Mouse (Mus musculus): Measurements from ENCODE around the gene App.

The App gene

DNA sequence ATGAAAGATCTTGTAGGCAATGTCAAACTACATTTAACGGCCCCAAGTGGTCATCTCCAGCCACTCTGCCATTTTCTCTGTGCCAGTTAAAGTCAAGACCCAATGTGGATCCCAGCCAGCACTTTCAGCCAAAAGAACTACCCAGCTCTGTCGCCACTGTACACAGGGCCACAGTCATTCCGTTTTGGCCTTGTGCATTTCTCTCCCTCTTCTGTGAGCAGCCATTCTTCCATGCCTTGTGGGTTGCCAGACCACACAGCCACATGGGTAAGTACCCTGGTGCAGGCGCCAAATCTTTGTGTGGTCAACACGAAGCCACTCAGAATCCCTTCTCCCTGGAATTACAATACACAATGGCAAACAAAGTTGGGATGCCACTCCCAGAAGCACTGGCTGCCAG, 57.7 kb downstream of the App start:
- no peak for DNase-seq

DNA sequence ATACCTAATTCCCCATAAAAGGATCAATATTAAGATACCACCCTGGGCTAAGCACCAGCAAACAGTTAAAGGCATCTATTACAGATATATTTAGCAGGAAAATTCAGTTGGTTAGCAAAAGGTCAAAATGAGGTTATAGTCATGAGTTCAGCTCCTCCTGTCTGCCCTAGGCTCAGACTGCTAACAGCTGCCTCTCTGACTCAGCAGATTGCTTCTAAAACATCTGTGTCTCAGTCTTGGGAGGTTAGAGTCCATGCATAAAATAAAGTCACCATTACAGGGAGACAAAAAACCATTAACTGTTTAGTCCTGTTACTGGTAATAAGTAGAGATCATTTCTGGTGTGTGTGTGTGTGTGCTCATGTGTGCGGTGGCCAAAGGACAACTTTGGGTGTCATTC, 58.8 kb downstream of the App start:
- no peak for DNase-seq

DNA sequence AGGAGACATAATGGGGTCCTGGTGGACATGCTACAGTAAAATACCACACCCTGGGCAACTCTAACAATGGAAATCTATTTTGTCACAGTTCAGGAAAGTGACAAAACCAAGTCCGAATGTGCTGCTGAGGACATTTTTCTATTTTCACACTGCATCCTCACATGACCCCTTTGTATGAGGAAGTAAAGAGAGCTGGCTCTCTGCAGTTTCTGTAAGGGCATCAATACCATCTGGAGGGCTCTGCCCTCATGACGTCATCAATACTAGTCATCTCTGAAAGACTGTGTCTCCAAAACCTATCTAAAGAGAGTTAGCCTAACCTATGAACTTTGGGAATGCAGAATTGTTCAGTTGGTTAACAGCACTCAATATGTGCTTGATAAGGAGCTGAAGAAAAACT, 59.6 kb downstream of the App start:
- DNase-seq = no peak

DNA sequence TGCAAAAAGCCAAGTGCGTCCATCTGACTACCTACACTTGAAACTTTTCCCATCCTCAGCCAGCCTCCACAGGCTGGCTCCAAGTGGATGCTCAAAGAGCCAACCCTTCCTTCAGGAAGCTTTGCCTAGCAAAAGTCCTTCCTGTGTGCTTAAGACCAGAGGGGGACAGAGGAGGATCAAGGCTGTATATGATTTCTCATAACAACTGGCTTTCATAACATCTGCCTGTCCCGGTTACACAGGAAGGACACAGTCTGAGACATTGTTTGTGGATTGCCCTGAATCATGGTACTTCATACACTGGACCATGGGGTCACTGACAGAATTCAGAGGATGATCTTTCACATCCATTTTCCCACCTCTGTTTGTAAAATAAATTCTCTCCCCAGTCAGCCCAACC, 61.3 kb downstream of the App start:
- DNase-seq = no peak

DNA sequence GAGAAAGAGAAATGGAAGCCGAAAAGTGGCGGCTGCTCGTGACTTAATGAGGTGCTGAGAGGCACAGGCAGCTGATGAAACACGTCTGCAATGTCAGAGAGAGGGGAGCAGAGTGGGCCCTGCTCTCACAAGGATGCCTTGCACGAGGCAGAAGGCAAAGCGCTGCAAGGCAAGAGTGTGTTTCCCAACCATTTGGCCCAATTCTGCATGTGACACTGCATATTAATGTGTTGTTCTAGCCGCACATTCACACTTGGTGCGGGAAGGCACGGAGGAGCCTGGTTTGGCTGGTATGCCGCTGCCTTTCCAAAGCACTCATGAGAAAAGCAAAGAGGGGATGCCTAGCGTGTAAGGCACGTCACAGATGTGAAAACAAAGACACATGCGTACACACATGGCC, 63.1 kb downstream of the App start:
- DNase-seq = no peak

DNA sequence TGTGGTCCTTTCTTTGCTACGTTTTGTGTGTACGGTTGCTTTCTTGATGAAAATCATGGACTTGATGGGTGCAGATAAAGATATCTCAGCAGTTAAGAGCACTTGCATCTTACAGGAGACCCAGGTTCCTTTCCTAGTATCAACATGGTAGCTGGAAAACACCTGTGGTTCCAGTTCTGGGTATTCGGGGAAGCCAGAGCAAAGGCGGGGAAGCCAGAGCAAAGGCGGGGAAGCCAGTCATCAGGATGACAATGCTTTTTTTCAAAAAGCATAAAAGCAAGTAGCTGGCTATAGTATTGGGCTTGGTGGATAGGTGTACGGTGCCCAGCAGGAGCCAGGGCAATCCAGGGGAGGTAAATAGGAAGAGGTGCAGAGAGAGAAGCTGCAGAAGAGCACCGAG, 65.1 kb downstream of the App start:
- no peak for DNase-seq

DNA sequence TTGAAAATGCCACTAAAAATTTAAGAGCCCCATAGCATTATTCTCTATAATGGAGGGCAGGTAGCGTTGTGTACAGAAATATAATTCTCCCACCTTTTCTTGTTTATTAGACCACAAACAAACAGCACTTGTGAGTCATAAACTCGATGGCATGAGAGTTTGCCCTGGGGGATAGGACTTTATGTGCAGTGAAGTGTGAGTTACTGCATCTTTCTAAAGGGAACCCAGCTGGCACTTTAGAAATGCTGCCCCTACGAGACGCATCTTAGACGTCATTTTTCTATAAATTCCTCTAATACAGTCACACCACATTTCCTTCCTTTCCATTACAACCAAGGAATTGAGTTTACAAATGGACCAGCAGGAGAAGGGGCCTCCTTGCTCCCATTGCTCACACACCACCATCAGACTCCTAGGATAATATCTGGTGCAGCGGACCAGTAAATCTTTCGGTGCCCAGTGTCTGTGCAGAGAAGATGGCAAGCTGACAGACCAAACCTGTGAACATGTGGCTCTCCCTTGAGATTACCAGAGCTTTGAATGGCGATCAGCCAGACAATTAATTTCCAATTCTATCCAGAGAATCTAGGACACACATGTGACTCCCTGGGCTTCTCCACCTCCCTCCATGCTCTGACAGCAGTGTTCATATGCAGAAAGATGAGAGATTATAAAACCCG, 66.8 kb downstream of the App start:
- no peak for DNase-seq

DNA sequence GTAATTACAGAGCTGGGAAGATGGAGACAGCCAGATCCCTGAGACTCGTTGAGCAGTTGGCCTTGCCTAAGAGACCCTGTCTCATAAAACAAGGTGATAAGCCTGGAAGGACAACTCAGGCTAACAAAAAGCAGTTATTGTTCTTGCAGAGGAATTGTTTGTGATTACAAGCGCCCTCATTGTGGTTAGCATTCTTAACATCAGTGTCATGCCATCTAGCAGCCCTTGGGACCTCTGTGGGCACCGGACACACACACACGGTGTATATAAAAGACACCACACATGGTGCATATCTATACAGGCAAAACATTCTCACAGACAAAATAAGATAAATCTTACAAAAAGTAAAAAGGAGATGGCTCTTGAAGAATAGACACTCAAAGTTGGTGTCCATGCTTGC, 68.0 kb downstream of the App start:
- DNase-seq = no peak

DNA sequence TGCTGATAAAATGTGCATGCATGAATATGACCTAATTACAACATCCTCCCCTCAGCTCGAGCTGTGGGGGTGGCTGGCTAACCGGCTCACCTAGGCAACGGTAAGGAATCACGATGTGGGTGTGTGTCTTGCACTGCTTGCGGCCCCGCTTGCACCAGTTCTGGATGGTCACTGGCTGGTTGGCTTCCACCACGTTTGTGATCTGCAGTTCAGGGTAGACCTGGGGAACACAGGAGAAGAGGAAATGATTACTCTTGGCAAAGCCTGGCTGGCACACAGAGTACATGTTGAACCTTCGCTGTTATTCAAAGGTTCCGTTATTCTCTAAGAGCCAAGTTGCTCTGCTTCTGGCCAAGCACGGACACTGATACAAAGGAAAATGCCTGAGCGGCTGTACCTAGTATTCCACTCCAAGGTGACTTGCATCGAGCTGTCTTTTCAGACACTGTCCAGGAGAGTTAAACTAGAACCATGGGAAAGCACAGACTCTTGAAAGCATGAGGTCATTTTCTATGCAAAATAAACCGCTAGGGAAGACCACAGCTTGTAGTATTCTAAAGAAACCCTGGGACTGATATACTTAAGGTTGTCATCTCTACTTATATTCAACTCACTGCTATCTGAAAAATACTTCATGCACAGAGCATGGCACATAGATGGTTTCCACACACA, 70.3 kb downstream of the App start:
- DNase-seq = no peak

DNA sequence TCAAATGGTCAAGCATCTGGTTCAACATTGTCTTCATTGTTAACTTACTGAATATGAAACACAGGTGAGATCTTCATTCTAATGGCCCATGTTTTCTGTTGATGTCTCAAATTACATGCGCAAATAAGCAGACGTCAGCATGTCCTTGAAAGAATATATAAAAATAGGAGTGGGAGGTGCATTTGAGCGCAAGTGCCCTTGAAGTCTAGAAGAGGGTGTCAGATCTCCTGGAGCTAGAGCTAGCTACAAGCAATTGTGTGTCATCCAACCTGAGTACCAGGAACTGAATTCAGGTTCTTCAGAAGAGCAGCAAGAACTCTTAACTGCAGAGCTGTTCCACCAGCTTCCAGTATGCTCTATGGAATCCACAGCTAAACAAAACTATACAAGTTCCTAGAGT, 72.0 kb downstream of the App start:
- DNase-seq = no peak

DNA sequence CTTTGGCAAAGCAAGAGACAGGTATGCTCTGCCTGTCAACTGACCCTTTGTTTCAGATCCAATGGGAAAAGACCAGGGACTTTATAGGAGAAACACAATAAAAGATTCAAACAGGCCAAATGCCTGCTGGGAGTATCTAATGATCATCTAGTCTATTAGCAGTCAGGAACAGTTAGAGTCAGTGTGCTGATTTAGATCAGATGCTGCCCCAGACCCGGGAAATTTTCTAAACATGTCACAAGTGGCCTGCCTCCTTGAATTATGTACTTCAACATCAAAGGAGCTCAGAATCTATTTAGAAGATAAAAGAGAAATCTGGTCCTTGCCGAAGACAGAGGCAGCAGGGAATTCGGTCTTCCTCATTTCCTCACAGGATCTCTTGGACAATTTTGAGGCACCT, 72.8 kb downstream of the App start:
- no peak for DNase-seq

DNA sequence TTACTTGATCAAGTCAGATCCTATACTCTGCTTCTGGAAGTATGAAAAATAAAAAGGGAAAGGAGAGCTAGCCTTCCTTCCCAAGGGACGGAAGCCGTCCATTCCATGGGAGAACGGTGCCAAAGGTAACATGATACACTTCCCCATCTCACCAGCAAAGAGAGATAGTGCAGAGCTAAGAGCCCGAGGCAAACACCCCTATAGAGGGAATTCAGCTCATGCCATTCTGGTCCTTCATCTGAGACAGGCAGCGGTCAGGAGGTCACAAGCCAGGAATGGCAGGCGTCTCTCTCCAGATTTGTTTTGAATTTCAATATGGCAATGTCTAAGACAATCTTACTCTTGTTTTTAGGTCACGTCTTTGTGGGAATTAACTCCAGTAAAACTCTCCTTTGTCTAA, 74.1 kb downstream of the App start:
- no peak for DNase-seq

DNA sequence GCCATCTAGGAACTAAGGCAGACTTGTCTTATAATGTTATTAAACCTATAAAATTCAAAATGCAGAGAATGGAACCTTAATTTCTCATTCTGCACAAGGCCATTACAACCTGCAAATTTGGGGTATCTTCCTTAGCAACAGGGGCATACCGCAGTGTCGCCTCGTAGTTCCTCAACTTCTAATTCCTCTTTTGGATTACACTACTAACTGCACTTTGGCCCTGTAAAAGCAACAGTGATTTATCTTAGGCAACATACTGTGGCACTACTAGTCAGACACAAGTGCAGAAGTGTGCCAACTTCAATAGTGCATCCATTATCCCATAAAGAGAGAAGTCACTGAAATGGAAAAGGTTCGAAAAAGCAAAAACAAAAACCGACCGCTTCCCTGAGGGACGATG, 74.5 kb downstream of the App start:
- DNase-seq = no peak

DNA sequence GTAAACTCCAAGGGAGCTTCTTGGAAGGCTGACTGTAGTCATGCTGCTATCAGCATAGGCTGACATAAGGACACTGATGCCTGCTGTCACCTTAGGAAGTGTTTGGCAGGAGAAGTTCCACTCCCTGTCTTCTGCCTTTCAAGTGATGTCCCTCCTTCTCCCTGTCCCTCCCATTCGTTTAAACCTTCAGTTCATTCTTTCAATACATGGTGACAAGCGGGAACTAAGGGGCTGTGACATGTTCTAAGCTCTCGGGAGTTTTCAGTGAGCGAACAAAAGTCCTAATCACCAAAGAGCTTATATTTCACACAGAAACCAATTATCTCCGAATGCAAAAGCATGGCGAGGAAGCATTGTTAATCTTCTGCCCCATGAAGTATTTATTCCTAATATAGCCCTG, 77.2 kb downstream of the App start:
- DNase-seq = no peak

DNA sequence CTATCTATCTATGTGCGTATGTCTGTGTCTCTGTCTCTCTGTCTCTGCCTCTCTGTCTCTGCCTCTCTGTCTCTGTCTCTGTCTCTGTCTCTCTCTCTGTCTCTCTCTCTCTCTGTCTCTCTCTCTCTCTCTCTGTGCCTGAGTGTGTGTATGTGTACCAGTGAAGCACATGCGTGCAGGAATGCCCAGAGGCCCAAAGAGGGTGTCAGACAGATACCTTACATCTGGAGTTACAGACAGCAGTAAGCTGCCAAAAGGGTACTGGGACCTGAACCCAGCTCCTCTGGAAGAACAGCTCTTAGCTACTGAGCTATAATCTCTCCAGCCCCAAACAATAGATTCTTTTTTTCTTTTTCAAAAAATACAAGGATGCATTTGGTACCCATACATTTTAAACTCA, 77.6 kb downstream of the App start:
- no peak for DNase-seq

DNA sequence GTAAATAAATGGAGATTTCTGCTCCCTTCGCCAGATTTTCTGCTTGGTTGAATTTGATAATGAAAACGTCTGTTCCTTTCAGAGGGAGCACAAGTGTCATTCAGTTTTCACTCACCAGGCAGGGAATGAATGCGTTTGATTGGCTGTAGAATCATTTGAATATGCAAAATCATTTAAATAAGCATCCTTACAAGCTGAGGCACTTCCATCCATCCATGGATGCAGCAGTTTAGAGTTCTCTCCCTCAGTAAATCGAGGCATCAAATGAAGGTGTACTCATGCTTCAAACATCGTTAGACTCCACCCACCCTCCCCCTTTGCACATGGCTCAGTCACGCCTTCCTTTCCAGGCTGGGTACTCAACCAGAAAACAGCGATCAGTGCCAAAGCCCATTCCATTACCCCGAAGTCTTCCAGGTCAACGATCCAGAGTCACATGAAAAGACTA, 80.9 kb downstream of the App start:
- no peak for DNase-seq

DNA sequence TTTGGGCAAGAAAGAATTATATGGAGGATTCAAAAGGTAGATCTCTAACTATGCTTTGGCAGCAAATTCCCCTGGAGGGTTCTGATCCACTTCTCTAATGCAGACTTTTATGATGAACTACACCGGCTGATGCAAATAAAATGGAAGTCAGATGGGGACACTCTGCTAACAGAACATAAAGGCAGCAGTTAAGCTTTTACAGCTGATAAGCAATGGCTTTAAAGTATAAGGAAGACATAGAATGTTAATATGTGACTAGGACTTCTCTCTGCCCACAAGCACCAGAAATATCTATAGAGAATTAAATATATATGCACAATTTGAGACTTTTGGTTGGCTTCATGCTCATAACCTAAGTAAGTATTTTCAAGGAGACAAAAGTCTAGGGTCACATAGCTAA, 81.4 kb downstream of the App start:
- DNase-seq = no peak

DNA sequence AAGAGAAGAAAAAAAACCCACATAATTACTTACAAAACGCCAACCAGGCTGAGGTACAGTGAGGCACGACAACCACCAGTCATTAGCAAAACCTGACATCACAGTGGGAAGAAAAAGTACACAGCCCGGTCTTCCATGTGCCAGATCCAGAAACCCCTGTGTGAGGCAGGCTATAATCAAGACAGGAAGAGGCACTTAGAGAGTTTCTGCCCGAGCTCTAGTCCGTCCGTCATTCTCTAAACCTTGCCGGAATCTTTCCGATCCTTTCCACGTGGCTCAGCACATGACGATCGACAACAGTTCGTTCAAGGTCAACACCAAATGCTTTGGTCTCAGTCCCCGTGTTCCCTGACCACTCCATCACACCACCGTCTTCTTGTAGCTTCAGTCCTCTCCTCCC, 82.6 kb downstream of the App start:
- no peak for DNase-seq

DNA sequence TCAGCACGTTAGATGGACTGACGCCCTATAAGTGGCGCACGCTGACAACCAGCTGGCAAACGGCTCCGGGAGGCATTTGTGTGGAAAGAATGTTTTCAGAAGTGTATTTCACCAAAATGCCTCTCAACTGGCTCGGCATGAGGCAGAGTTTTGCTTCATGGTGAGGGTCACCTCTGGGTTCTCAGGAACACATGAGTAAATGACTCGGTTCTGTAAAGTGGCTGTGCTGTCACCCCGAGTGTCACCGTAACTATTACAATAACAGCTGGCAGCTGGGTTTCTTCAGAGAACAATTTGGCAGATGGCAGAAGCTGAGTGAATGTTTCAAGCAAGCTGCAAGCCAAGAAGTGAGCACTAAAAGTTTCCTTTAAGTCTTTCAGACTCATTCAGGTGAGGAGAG, 85.4 kb downstream of the App start:
- no peak for DNase-seq

DNA sequence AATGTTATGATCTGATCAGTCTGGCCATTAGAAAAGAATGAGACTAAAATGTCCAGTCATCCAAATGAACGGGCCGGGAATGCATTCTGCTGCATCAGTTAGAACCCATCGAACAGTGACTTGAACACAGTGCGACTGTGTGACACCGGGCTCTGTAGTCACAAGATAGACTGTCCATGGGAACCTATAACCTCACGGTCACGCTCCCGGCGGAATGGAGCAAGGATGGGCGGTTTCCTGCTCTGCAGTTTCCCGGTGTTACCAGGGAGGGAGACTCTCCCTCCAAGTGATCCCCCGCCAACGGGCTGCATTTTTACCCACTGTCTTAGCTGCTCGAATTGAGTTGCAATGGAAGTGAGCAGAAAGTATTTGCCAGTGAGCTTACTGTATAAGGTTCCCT, 87.3 kb downstream of the App start:
- DNase-seq = no peak

DNA sequence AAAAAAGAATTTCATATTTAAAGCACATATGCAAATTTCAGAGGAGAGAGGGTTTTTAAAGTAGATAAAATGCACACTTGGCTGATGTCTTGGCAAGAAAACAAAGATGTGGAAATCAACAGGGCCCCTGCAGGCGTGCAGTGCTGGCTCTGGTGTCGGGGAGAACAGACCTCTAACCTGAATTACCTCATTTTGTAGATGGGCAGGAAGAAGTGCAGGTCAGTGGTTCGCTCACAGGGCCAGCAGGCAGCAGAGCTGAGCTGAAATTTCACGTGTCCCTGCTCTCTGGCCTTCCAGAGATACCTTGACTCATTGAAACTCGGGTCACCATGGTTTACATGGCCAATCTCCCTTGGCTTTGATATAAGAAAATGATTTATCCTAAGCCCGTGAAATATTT, 87.7 kb downstream of the App start:
- no peak for DNase-seq

DNA sequence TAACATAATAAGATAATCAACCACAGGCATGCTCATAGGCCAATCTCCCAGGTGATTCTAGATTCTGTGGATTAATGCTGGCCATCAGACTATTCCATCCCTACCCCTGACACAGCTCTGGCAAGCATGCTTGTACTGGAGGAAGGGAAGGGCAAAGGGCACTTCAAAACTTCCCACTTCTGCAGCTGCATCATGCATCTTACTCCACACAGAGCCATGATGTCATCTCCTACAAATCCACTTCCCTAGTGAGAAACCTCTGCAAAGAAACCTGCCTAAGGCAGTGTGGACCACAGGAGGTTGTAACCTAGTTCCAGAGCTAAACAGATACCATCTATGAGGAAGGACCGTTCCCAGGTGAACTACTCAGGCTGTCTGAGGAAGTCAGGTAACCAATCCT, 89.4 kb downstream of the App start:
- DNase-seq = no peak

DNA sequence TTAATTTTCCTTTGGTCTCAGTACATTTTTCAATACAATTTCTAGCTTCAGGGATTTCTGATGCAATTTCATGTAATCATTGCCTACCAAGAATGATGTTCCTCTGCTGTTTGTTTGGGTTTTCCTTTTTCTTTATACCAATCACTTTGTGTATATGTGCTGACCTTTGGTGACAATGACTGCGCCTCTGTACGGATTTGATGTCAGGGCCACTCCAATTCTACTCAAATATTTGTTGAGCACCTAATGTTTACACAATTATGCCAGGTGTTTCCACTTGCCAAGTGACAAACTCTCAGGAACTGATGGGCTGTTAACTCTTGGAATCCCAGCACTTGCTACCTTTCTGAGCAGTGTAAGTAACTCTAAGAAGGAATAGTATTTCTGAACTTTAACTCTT, 98.2 kb downstream of the App start:
- no peak for DNase-seq

DNA sequence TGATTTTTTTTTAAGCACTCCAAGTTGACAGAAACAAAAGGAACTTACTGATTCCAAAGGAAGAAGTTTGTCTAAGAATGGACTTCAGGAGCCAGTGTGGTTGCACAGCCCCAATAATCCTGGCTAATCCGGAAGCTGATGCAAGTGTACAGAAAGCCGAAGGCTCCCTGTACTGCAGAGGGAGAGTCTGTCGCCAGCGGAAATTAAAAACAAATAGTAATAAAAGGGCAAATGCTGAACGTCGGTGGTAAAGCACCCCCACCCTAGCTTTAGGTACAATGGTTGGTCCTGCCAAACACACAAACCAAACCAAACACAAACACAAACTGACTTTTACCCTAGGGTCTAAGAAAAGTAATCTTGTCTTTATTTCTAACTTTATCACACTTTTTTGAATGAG, 98.7 kb downstream of the App start:
- DNase-seq = no peak

DNA sequence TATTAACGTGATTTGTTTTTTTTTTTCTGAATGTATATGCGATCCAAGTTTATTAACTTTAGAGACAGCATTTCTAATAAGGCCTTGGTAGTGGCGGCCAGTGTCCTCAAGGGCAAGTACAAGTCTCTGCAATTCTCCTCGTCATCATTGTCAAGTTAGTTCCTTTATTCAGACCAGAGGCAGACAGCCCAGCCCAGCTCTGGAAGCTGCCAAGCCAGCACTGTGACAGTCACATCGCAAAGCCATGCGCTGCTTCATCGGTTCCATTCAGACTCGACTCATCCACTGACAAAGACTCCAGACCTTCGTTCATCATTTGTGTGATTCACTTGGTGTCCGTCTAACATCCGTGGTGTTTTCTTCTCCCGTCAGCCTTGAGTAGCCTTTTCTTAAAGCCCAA, 100.9 kb downstream of the App start:
- no peak for DNase-seq

Measured in thymus, postnatal 25 days (tissue).